Mouse (Mus musculus) gonadal fat pad, adult 2 months (tissue): Measurements from ENCODE around the gene Car11. TPM values are rescaled to one million over a fixed set of nuclear protein-coding genes. Genes with fewer than 3 reads are reported as not detected.

ENCODE experiments used
- DNase-seq: peaks from one replicate; pipeline ENCODE4 v3.0.0-alpha.2; 2012; ENCODE audit warnings: low read depth
- polyA plus RNA-seq: library from polyadenylated mRNA; depleted of rRNA; stranded (reverse); fragments of >200 nt; gene quantifications from 2 replicates; pipeline ENCODE4 v1.2.3, GENCODE M21; 2012

Gene Car11
- polyA plus RNA-seq, 1 experiment: 11.8 TPM

DNA sequence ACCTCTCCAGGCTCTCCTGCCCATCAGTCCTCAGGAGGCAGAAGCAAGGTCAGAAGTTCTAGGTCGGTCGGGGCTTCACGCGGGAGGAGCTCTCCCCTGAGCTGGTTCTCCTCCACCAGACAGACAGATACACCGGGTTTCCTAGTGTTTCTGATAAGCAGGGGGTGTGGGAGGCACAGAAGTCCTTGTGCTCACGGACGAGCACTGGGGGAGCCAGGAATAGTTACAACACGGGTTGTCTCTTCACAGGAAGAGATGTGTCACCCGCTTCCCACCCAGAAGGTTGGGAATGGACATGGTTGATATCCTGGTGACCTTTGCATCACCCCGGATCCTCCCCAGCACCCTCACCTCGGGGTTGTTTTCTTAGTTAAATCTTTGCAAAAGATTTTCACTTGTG lies 9.8 kb upstream of the Car11 start:
- no peak for DNase-seq

GRCm38 (mm10) chr7:45692364-45692763 lies 7.3 kb upstream of the Car11 start:
- no peak for DNase-seq

- no peak for DNase-seq
Observed at GRCm38 (mm10) chr7:45693921-45694591, 5.6 kb upstream of the Car11 start, which contains the start of gene Sec1. Gene Sec1 (minus strand): TSS chr7:45694402.

- DNase-seq: no peak
Observed at GRCm38 (mm10) chr7:45695098-45695497, 4.5 kb upstream of the Car11 start.

GRCm38 (mm10) chr7:45697894-45698293 lies 1.7 kb upstream of the Car11 start:
- no peak for DNase-seq

DNA sequence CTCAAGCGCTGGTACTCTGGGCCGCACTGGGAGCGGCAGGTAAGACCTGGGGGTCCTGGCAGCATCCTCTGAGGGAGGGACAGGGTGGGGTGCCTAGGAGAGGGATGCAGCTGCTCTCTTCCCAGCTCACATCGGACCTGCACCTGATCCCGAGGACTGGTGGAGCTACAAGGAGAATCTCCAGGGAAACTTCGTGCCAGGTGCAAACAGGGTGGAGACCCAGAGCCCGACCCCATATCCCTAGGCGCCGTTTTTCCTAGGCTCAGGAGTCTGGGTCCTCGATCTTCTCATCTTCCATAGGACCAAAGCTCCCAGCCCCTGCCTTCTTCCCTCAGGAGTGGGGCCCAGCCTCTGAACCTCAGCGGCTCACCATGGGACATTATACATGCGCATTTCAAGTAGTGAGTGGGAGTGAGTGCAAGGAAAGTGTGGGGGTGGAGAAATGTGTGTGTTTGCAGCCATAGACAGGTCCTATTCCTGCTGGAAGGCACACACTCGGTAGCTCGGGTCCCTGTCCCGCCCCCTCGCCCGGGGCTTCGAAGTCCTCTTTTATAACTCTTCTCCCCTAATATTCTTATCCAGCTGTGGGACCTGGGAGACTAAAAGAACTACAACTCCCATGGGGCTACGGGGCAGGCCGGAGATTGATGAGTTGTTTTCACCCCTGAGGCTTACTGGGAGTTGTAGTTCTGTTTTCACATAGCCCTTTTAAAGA lies 815 bp downstream of the Car11 start:
- no peak for DNase-seq

DNA sequence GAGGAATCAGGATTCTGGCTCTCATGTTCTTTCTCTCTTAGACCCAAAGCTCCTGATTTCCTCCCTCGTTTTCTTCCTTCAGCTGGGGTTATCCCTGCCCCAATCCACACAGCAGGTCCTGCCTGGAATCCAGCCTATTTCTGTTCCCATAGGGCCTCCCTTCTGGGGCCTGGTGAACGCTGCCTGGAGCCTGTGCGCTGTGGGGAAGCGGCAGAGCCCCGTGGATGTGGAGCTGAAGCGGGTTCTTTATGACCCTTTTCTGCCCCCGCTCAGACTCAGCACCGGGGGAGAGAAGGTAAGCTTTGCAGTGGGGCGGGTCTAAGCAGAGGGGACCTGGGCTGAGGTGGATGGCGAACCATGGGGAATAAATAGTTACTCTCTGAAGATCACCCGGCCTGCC lies 1.4 kb downstream of the Car11 start:
- no peak for DNase-seq

GRCm38 (mm10) chr7:45701607-45702006 lies 2.0 kb downstream of the Car11 start:
- DNase-seq: no peak

GRCm38 (mm10) chr7:45702316-45702715 lies 2.7 kb downstream of the Car11 start:
- DNase-seq: no peak

DNA sequence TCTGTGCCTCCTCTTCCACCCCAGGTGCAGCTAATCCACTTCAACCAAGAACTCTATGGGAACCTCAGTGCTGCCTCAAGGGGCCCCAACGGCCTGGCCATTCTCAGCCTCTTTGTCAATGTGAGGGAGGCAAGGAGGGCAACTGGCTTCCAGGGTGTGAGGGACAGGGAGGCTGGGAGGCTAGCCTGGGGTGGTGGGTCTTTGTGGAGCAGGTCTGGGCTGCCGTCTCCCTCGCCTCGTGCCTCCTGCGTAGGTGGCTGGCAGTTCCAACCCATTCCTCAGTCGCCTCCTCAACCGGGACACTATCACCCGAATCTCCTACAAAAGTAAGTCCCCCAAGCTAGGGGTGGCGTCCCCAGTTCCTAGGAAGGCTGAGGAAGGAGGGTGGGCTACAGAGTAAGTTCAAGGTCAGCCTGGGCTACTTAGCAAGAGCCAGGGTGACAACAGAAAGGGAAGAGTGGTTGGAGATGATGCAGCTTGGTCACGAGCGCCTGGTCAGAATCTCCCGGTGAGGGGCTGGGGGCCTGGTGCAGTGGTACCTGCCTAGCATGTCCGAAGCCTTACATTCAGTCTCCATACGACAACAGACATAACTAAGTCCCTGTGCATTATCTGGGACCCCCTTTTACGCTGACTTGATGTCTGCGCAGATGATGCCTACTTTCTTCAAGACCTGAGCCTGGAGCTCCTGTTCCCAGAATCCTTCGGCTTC lies 3.3 kb downstream of the Car11 start:
- DNase-seq: no peak

DNA sequence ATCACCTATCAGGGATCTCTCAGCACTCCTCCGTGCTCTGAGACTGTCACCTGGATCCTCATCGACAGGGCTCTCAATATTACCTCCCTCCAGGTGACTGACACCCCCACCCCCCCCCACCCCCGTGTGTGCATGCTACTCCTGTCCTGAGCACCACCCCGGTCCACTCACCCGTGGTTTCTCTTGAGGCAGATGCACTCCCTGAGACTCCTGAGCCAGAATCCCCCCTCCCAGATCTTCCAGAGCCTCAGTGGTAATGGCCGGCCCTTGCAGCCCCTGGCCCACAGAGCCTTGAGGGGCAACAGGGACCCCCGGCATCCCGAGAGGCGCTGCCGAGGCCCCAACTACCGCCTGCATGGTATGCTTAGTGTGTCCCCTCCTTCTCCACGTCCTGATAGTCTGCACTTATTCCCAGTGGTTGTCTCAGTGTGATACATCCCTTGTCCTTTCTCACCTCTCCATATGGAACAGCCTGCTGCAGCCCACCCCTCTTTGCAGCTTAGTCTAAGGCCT lies 3.9 kb downstream of the Car11 start:
- DNase-seq: no peak

DNA sequence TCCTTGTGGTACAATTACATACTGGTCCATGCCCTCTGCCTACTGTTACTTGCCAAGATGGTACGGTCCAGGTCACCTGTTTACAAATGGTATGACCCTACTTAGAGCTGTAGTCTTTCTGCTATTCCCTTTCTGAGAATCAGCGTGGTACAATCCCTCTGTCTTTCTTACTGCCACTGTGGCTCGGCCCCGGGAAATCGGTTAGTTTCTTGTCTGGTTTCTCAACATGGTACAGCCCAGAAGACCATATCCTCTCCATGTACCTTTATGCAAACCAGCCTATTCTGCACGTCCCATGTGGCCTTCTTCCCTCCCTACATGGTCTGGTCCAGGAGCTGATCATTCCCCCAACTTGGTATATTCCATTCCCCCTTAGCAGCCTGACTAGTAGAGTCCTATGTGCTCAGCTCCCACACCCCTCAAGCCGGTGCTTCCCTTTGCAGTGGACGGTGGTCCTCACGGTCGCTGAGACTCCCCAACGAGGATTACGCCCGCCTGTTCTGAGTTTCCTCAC lies 4.5 kb downstream of the Car11 start:
- DNase-seq: no peak

GRCm38 (mm10) chr7:45704730-45705442 lies 5.2 kb downstream of the Car11 start, which contains the start of gene Dbp:
Gene Dbp (plus strand): TSS chr7:45705088.
- peak; percentile 93 for DNase-seq

- no peak for DNase-seq
Observed at GRCm38 (mm10) chr7:45705443-45705864, 5.8 kb downstream of the Car11 start.

GRCm38 (mm10) chr7:45705873-45706281 lies 6.2 kb downstream of the Car11 start:
- no peak for DNase-seq

DNA sequence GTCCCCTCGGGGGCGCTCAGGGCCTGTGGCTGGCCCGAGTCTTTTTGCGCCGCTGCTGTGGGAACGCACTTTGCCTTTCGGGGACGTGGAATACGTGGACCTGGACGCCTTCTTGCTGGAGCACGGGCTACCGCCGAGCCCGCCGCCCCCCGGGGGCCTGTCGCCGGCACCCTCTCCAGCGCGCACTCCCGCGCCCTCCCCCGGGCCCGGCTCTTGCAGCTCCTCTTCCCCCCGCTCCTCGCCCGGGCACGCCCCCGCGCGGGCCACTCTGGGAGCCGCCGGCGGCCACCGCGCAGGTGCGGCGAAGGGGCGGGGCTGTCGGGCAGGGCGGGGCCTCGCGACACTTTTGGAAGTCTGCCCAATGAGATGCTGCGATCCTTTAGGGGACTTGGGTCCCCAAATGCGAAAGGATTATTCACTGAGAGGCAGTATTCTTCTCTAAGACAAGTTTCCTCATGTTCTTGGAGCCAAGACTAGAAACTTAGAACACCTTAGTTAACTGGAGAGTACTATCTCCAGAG lies 7.1 kb downstream of the Car11 start:
- DNase-seq: no peak

GRCm38 (mm10) chr7:45707375-45707967 lies 7.8 kb downstream of the Car11 start:
- DNase-seq: no peak

- DNase-seq: no peak
Observed at GRCm38 (mm10) chr7:45708221-45708761, 8.6 kb downstream of the Car11 start.

DNA sequence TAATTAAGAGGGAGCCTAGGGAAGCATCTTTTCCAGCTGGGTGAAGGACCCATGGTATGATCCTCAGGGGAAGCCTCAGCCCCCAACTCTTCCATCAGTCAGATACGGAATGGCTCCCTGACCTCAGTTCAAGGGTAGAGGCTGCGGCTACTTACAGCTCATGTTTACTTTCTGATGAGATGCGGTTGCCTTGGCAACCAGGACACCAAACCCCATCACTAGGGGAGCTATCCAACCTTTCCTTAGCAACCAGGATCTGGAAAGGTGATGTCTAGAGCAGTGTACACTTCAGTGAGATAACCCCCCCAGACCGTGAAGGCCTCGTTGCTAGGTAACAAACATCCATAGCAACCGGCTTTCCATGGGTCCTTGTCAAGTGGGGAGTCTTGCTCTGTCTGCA lies 9.4 kb downstream of the Car11 start:
- no peak for DNase-seq

GRCm38 (mm10) chr7:45709677-45710355 lies 10.2 kb downstream of the Car11 start:
- DNase-seq: no peak
